Mouse (Mus musculus) adrenal gland, postnatal 36 days (tissue): ENCODE results near the gene Spcs3. TPM values are rescaled to one million over a fixed set of nuclear protein-coding genes. Genes with fewer than 3 reads are reported as not detected.
"Not testable (repeated sequence)": the region's sequence is repeated elsewhere in the genome, so short reads cannot be mapped to it uniquely, and the experiment has no call there.

Experiments used
- DNase-seq, 2 experiments: peaks; one replicate each; pipeline ENCODE4 v3.0.0; 2021; ENCODE audit warnings: mixed read lengths in 1 of 2
- long read RNA-seq, 2 experiments: library from polyadenylated mRNA; stranded (forward); transcript quantifications; one replicate each; pipeline ENCODE4 v2.0.0; 2021; ENCODE audit warnings: borderline sequencing depth in 2 of 2
- total RNA-seq, 2 experiments: library from RNA; stranded (reverse); gene quantifications; 2 replicates each; pipeline ENCODE4 v1.2.3; 2021

The Spcs3 gene
- total RNA-seq, result 10 to 100 TPM; 42.4 to 63.3 TPM
- long read RNA-seq, experiment 1, transcript Spcs3-201 (5 exons, 3,466 nt), result major isoform, 30 of 34 reads
- long read RNA-seq, experiment 1, partial matches to known transcripts, result 1 of 34 reads
- long read RNA-seq, experiment 1, other reads (novel, unspliced or antisense), result 3 of 34 reads
- long read RNA-seq, experiment 2, transcript Spcs3-201 (5 exons, 3,466 nt), result major isoform, 22 of 24 reads
- long read RNA-seq, experiment 2, partial matches to known transcripts, result 0 of 24 reads
- long read RNA-seq, experiment 2, other reads (novel, unspliced or antisense), result 2 of 24 reads

GRCm38 (mm10) chr8:54529382-54530296 is at the start of gene Spcs3, which contains the start of gene Asb5:
Gene Spcs3, minus strand, starts transcription at chr8:54529998.
Gene Asb5, plus strand, starts transcription at chr8:54529580.
- DNase-seq, result peak; percentile 96 to 98

GRCm38 (mm10) chr8:54570618-54571609 is 41.1 kb upstream of the Spcs3 start:
- no peak for DNase-seq

- DNase-seq, result no peak
These were observed 37.4 kb upstream of the Spcs3 start for GRCm38 (mm10) chr8:54567168-54567567.

GRCm38 (mm10) chr8:54565603-54566260 is 35.9 kb upstream of the Spcs3 start:
- DNase-seq, result no peak

GRCm38 (mm10) chr8:54565181-54565580 is 35.4 kb upstream of the Spcs3 start:
- DNase-seq, result no peak

- no peak for DNase-seq
These were observed 32.3 kb upstream of the Spcs3 start for GRCm38 (mm10) chr8:54562137-54562536.

- no peak for DNase-seq
These were observed 25.1 kb upstream of the Spcs3 start for GRCm38 (mm10) chr8:54554921-54555320.

- DNase-seq, result no peak
These were observed 20.3 kb upstream of the Spcs3 start for GRCm38 (mm10) chr8:54550026-54550574.

- peak; percentile 49 to 54 for DNase-seq
These were observed 18.6 kb upstream of the Spcs3 start for GRCm38 (mm10) chr8:54548383-54548782.

- DNase-seq, result no peak
These were observed 11.5 kb upstream of the Spcs3 start for GRCm38 (mm10) chr8:54541331-54541730.

- no peak for DNase-seq
These were observed 7.5 kb upstream of the Spcs3 start for GRCm38 (mm10) chr8:54537285-54537684.

- no peak for DNase-seq
These were observed 5.4 kb upstream of the Spcs3 start for GRCm38 (mm10) chr8:54535172-54535571.

- no peak for DNase-seq
These were observed 1.2 kb downstream of the Spcs3 start for GRCm38 (mm10) chr8:54528571-54528970.

- no peak for DNase-seq
These were observed 3.1 kb downstream of the Spcs3 start for GRCm38 (mm10) chr8:54526700-54527099.

GRCm38 (mm10) chr8:54525606-54526005 is 4.2 kb downstream of the Spcs3 start:
- DNase-seq, result no peak

GRCm38 (mm10) chr8:54520516-54520915 is 9.3 kb downstream of the Spcs3 start:
- no peak for DNase-seq

GRCm38 (mm10) chr8:54518756-54519460 is 10.9 kb downstream of the Spcs3 start:
- no peak for DNase-seq

- DNase-seq, result not testable (repeated sequence)
These were observed 17.6 kb downstream of the Spcs3 start for GRCm38 (mm10) chr8:54512200-54512599.

GRCm38 (mm10) chr8:54511791-54512190 is 18.0 kb downstream of the Spcs3 start:
- no peak for DNase-seq

GRCm38 (mm10) chr8:54509221-54509721 is 20.5 kb downstream of the Spcs3 start:
- peak in 1 of 2 experiments; percentile 17 for DNase-seq
